Mouse (Mus musculus) left cerebral cortex, adult 11 months (tissue): Measurements from ENCODE around the gene Fau.

Experiments
- DNase-seq: peaks from one replicate; pipeline ENCODE4 v3.0.0; 2022; ENCODE audit warnings: low spot score

The Fau gene

DNA sequence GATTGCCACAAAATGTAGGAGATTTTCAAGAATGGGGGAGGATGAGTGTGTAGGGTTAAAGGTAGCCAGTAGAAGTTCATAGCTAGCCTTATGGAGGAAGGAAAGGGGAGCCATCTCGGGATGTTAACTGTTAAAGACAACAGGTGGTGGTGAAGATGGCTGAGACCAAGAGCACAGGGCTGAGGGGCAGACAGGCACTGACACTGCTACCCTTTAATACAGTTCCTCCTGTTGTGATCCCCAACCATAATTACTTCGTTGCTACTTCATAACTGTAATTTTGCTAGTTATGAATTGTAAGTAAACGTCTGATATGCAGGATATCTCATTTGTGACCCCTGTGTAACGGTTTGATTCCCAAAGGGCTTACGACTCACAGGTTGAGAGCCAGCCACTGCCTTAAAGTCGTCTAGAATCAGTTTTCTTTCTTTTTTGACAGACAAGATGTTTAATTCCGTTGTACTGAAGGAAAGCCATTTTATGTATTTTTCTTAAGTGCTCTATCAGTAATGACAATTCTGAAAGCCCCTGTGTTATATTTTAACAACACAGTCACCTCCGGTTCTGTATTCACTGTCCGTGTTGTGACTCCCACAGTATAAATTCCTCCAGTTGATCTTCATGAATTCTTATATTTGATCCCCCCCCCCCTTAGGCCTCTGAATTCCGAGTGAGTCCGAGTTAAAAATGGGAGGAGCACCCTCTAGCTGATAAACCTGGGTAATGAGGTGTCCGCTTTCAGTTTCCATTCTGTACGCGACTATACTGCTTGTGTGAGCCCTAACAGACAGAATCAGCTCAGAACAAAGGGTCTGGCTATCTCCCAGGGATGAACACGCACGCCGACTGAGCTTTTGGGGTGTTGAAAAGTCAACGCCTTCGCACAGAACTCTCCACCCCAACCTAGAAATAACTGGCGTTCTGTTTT, 12.0 kb upstream of the Fau start:
- DNase-seq = no peak

DNA sequence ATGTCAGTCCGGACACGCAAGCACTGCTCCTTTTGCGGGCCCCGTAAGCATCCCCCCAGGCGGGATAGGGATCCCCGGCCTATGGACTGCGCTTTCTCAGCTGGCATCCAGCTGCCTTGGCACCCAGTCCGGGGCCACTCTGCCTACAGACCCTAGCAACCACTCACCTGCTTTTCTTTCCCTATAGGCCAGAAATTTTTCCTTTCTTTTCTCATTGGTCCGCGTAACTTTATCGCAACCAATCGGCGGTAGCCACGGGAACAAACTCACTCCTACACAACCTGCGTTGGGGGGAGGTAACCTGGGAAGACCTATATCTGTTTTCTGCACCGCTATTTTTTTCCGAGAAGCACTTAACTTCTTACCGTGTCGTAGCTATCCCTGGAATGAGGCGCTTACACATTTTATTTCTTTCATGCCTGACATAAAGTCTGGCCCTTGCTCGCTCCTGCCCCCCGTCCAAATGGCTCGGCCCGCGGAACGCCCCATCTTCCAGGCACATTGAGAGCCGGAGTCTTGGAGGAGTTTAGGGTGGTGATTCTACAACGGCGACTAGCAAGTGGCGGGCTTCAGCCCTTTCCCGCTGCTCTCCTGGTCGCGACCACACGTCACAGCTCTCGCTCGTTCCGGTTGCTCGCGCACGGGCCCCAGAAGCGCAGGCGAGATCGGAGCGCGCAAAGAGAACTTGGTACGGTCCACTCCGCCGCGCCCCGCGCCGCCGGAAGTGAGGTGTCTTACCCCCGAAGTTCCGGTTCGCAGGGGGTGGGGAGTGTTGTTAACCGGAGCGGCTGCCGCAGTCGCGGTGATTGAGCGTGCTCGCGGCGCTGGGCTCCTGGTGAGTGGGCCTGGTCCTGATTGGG, 11.1 kb upstream of the Fau start, which contains the start of gene Syvn1:
Gene Syvn1, plus strand, starts transcription at position 283 of the 860 bp plus-strand sequence.
- peak; percentile 90 for DNase-seq

DNA sequence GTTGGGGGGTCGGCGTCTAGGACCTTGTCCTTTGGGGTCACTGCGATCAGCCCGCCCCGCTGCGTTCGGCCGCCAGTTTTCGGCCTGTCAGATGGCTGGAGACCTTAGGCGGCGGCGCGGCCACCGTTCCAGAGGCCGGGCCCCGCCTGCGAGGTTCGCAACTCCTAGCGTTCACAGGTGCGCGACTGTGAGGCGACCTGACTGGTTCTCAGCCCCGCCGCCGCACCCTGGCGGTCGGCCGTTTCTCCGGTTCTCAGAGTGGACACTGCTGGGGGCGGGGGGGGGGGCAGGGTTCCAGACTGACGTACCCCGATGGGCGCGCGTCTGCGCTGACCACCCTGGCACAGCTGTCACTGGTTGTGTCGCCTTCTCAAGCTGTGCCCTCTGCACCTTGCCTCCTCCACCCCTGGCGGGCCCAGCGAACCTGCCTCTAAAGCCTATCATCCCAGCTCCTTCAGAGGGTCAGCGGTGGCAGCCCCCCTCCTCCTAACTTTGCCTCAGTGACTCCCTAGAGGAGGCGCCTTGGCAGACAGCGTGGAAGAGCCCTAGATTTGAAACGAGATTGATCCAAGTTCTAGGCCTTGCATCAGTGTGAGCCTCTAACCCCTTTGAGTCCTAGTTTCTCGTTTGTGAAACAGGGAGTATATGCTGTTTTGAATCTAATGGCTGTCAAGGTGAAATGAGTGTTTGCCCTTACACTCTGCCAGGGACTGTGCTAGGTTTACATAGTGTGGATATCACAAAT, 10.3 kb upstream of the Fau start:
- no peak for DNase-seq

DNA sequence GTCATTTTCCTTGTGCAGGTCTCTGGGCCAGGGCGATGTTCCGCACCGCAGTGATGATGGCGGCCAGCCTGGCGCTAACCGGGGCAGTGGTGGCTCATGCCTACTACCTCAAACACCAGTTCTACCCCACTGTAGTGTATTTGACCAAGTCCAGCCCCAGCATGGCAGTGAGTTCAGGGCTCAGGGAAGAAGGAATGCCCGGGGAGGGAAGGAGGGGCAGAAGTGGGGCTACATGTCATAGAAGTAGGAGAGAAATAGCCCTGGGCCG, 9.8 kb upstream of the Fau start:
- DNase-seq = no peak

DNA sequence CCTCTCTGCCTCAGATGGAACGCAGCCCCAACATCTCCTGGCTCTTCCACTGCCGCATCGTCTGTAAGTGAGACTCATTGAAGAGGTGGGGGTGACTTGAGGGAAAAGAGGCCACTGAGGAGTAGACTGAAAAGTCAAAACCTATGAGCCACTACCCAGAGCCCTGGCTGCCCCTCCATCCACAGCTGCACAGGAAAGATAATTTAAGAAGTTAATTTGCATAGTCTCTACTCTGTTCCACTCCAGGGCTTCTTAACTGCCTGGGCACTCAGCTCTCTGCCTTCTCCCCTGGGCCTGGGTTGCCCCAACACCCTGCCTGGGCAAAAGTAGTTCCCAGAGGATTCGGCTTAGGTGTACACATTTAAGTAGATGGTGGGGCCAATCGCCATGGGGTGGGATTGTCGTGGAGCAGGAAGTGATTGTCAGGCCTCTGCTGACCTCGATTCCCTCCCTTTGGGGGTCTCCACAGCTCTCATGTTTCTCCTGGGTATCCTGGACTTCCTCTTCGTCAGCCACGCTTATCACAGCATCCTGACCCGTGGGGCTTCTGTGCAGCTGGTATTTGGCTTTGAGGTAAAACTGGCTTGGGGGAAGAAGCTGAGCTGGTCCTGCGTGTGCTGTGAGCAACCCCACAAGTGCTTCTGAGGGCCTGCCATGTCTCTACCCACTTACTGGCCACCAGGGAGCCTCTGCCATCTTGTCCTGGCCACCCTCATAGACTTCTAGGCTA, 8.8 kb upstream of the Fau start:
- no peak for DNase-seq

DNA sequence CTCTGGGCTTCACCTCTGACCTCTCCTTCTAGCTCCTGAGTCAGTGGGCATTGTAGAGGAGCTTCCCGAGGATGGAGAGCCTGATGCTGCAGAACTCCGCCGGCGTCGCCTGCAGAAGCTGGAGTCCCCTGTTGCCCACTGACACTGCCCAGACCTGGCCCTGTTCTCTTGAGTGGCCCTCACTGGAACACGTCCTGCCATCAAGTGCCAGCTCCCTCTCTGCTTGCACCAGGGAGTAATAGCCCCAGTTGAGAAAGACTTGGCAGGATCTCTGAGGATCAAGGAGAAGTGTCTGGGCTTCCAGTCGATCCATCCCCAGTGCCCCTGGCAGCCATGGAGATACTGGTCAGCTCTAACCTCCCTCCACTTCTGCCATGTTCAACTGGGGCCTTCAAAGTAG, 5.1 kb upstream of the Fau start:
- no peak for DNase-seq

DNA sequence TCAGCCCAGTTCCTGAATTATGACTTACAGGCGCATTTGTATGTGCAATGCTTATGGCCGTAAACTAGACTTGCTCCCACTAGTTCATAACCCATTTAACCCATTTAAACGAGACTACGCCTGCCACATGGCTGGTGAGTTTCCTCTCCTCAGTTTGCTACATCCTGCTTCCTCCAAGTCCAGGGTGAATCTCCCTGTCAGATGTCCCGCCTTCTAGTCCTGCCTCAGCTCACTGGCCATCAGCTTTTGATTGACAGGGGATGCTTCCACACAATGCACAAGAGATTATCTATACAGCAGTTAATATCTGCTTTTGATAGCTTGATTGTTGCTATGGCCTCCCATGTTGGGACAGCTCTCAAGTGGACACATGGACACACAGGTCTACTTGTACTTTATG, 3.3 kb upstream of the Fau start:
- no peak for DNase-seq

DNA sequence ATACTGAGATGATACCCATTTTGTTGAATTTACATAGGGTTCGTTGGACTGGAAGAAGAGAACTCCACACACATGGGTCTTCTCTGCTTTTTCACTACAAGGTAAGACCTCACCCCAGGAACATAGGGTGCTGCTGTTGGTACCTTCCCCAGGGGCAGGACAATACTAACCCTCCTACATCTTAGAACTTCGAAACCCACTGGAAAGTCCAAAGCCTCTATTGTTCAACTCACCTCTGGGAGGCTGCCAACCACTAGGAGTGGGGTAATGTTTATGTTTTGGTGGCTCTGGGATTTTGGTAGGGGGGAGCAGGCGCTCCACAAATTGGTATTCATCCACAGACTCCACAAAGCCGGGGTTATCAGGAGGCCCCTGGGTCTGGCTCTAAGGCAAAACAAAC, 948 bp upstream of the Fau start:
- no peak for DNase-seq

DNA sequence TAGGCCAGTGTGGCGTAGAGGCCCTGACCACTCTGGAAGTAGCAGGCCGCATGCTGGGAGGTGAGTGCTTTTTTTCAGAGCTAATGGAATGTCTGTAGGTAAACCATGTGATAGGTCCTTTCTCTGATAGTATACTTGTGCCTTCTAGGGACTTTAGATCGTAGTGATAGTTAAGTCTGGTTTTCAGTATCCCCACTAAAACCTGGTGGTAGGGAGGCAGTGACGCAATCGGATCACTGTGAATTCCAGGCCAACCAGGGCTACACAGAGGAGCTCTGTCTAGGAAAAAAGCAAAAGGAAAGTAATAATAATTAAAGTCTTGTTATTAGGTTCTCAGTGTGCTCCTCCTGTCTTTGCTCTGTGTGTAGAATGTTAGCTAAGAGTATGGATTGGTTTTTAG, 869 bp downstream of the Fau start:
- no peak for DNase-seq

DNA sequence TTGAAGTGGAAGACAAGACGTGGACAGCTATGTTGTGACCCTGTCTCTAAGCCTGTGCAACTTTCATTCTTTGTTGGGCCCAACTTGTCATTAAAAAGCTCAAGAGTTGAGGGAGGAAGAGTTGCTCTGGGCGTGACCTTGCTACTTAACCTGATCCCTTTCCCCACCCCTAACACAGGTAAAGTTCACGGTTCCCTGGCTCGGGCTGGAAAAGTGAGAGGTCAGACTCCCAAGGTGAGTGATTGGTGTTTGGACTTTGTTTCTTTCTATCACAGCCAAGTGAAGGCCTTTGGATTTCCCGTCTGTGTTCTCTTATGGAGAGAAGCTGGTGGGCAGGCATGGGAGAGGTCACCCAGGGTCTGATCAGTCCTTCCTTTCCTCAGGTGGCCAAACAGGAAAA, 1.3 kb downstream of the Fau start:
- no peak for DNase-seq

DNA sequence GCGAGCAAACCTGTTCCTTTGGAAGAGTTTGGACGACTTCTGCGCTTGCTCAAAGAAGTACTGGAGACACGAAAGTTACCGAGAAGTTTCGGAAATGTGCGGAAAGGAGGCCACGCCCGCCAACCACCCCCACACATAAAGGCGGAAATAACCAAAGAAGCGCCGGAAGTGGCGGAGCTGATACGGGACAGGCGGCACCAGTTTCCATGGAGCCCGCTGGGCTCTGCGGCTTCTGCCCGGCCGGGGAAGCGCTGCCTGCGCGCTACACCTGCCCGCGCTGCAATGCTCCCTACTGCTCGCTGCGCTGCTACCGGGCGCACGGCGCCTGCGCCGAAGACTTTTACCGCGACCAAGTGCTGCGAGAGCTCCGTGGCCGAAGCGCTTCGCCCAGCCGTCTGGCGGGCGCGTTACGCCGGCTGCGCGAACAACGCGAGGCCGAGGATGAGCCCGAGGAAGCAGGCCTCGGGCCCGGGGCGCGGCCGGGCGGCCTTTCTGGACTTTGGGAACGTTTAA, 3.4 kb downstream of the Fau start, which contains the start of gene Znhit2:
Gene Znhit2, plus strand, starts transcription at position 172 of the 513 bp plus-strand sequence.
- DNase-seq = peak; percentile 90

DNA sequence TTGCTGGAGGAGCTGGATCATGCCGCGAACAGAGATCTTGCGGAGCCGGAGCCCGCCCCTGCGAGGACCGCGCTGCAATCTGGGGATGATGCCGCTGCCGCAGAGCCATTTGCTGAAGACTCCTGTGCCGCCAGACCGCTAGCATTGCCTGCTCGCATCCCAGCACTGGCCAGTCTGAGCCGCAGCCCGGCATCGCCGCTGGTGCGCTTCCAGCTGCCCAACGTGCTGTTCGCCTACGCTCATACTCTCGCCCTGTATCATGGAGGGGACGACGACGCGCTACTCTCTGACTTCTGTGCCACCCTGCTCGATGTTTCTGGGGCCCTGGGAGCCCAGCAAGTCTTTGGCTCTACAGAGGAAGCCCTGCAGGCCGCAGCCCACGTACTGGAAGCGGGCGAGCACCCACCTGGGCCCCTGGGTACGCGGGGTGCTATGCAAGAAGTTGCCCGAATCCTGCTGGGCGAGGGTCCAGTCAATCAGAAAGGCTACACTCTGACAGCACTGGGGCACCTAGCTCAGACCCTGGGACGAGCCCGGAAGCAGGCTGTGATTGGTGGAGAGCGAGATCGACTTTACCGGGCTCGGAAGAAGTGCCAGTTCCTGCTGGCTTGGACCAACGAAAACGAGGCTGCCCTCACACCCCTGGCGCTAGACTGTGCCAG, 4.1 kb downstream of the Fau start:
- no peak for DNase-seq

DNA sequence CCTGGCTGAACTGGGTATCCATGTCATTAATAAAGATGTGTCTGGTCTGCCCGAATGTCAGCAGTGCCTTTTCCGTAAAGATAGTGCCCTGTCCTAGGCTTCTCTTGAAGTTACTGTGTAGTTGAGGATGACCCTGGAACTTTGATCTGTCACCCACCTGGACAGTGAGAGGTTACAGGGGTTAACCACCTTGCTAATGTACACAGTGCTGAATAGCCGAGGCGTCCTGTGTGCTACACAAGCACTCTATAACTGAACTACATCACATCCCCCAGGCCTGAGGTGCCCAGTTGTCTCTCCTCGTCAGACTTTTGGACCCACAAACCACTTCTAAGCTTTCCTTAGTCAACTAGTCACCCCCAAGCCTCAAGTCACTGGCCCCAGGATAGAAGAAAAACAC, 4.8 kb downstream of the Fau start:
- DNase-seq = no peak

DNA sequence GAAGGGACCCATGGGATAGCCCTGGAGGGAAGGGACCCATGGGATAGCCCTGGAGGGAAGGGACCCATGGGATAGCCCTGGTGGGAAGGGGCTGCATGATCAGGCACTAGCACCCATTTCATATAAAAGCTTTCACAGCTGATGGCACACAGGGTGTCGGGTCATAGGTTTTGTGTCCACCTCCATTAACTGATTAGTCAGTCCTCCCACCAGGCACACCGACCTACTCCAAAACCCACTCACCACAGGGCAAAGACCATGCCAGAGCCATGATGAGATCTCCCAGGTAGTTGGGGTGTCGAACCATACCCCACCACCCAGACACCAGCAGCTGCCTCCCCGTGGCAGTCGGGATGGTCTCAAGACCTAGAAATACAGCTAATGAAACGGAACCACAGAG, 5.4 kb downstream of the Fau start:
- DNase-seq = no peak

DNA sequence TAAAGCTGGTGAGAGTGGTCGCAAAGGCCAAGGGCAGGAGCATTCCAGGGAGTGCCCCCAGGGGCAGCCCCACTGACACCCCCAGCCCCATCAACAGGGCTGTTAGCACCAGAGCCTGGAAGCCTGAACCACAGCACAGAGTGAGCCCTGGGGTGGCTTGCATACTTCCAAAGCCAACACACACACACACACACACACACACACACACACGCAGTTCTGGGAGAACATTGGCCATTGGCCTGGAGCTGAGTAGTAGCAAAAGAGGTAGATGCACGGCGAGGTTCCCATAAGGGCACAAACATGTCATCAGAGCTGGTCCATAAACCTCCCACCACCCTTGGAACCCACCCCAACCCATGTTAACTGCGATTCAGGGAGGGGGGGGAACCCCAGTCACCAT, 8.9 kb downstream of the Fau start:
- no peak for DNase-seq

DNA sequence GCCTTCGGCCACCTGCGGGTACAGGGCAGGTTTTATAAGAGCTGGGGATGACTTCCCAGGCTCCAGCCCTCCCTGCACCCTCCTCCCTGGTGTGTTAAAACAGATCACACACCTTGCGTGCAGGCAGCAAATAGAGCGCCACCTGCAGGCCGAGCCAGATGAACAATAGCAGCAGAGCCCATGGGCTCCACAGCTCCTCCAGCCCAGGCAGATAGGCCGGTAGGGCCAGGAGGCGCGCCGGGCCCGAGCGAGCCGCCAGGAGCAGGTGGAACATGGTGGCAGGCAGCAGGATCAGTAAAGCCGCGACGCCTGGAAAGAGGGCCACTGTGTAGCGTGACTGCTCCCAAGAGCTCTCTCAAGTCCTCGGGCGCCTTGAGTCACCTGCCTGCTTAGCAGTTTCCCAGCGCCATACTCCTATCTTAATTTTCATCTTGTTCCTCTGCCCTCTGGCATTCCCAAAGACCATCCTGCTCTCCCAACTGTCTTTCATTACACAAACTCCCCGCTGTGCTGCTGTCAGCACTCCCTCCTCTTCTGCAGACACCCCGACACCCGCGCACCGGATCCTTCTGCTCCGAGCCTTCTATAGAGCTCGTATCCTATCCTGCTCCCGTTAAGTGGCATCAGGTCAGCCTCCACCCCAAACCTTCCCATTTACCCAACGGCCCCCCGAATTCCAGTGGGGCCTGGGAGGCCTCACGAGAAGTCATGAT, 9.5 kb downstream of the Fau start:
- DNase-seq = peak; percentile 79

DNA sequence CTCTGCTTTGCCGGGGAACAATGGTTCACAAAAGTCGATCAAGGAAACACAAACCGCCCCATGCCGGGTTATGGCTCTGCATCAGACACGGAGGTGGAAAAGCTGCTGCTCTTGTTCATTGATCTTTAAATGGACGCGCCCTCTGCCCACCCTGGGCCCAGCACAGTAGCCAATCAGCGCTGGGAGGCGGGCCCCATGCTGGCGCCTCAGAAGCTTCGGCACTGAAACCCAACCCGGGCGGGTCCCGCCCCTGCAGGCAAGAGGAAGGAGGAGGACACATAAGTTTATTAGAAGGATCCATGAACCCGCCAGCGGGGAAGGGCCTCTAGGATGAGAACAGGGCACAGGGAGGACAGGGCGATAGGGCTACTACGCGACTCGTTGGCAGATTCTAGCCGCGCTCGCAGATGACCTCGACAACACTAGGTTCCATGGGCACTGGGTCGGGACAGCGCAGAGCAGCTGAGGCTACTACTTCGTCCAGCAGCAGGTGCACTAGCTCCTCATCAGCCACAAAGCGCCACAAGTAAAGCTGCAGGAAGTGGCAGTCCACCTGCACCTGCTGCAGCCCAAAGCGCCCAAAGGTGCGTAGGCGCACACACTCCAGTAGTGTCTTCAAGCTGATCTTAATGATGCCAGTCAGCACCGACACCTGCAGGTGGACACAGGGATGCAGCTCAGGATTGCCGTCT, 10.2 kb downstream of the Fau start, which contains the start of gene Tm7sf2:
Gene Tm7sf2, minus strand, starts transcription at position 650 of the 692 bp plus-strand sequence.
- peak; percentile 77 for DNase-seq

DNA sequence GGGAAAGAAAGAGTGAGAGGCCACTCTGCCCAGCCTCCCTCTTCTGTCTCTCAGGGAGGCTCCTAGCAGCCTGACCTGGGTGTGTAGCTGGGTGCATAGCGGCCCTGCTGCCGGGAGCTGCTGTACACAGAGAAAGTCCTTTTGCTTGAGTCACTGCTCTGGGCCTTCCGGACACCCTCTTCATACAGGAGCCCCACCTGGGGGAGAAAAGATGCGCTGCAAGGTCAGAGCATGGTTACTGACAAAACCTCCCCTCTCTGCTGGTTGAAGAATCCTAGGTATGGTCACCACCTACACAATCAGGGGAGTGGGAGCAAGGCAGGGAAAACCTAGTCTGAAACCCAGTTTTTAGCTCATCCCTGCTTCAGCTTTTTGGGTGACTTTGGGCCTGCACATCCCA, 11.3 kb downstream of the Fau start:
- no peak for DNase-seq

DNA sequence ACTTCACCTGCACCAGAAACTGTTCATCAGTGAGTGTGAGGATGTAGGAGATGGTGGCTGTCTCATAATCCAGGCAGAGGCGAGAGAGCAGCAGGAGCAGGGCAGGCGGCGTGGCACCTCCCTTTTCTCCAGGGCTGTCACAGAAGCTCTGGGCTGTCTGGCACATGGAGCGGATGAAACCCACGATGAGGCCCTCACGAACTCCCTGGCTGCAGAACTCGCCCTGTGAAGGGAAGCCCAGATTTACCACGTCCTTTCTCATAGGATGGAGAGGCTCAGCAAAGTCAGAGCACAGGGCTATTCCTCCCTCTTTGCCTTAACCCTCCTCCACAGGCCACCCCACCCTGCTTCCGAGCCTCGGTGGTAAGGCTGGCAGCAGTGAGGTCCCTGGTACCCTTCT, 12.2 kb downstream of the Fau start:
- no peak for DNase-seq
